Mouse (Mus musculus) heart, adult 9 months (tissue): ENCODE data around the gene Gng8.
A peak's percentile ranks its signal among the peaks of the same experiment; 100 is the strongest.

Source experiments
- DNase-seq, 2 experiments: peaks; one replicate each; pipeline ENCODE4 v3.0.0; 2022; ENCODE audit warnings: low spot score in 2 of 2

The Gng8 gene

GRCm38 (mm10) chr7:16876006-16876405 lies 15.6 kb upstream of the Gng8 start:
- DNase-seq, result no peak

GRCm38 (mm10) chr7:16876608-16877007 lies 15.0 kb upstream of the Gng8 start:
- DNase-seq, result no peak

GRCm38 (mm10) chr7:16877717-16878116 lies 13.9 kb upstream of the Gng8 start:
- no peak for DNase-seq

- DNase-seq, result peak; percentile 61 to 72
Observed at GRCm38 (mm10) chr7:16879796-16880547, 11.6 kb upstream of the Gng8 start.

- no peak for DNase-seq
Observed at GRCm38 (mm10) chr7:16880615-16881014, 11.0 kb upstream of the Gng8 start.

- no peak for DNase-seq
Observed at GRCm38 (mm10) chr7:16883162-16883561, 8.4 kb upstream of the Gng8 start.

- DNase-seq, result no peak
Observed at GRCm38 (mm10) chr7:16884334-16884733, 7.3 kb upstream of the Gng8 start.

- no peak for DNase-seq
Observed at GRCm38 (mm10) chr7:16885271-16885776, 6.3 kb upstream of the Gng8 start.

GRCm38 (mm10) chr7:16885905-16886304 lies 5.7 kb upstream of the Gng8 start:
- no peak for DNase-seq

GRCm38 (mm10) chr7:16890536-16890935 lies 1.1 kb upstream of the Gng8 start:
- peak; percentile 65 for DNase-seq

- DNase-seq, result peak; percentile 87
Observed at GRCm38 (mm10) chr7:16890944-16891343, 642 bp upstream of the Gng8 start.

- DNase-seq, result no peak
Observed at GRCm38 (mm10) chr7:16892352-16892730, 755 bp downstream of the Gng8 start.

- DNase-seq, result no peak
Observed at GRCm38 (mm10) chr7:16893612-16894011, 2.0 kb downstream of the Gng8 start.

- no peak for DNase-seq
Observed at GRCm38 (mm10) chr7:16894279-16894678, 2.7 kb downstream of the Gng8 start.

GRCm38 (mm10) chr7:16895000-16895399 lies 3.4 kb downstream of the Gng8 start:
- peak; percentile 76 for DNase-seq

GRCm38 (mm10) chr7:16895511-16895910 lies 3.9 kb downstream of the Gng8 start:
- DNase-seq, result no peak

GRCm38 (mm10) chr7:16900526-16900925 lies 8.9 kb downstream of the Gng8 start:
- peak in 1 of 2 experiments; percentile 31 for DNase-seq

GRCm38 (mm10) chr7:16903439-16903955 lies 11.9 kb downstream of the Gng8 start:
- no peak for DNase-seq

- no peak for DNase-seq
Observed at GRCm38 (mm10) chr7:16904120-16904675, 12.6 kb downstream of the Gng8 start.

- peak; percentile 71 to 74 for DNase-seq
Observed at GRCm38 (mm10) chr7:16905491-16906021, 14.0 kb downstream of the Gng8 start.

- peak; percentile 77 to 87 for DNase-seq
Observed at GRCm38 (mm10) chr7:16906281-16906680, 14.7 kb downstream of the Gng8 start, which contains the start of gene Ptgir. Gene Ptgir, plus strand, starts transcription at chr7:16906490.

GRCm38 (mm10) chr7:16906889-16907559 lies 15.4 kb downstream of the Gng8 start:
- DNase-seq, result no peak
